Mouse (Mus musculus): ENCODE results near the gene Myo9b.

Myo9b gene

DNA sequence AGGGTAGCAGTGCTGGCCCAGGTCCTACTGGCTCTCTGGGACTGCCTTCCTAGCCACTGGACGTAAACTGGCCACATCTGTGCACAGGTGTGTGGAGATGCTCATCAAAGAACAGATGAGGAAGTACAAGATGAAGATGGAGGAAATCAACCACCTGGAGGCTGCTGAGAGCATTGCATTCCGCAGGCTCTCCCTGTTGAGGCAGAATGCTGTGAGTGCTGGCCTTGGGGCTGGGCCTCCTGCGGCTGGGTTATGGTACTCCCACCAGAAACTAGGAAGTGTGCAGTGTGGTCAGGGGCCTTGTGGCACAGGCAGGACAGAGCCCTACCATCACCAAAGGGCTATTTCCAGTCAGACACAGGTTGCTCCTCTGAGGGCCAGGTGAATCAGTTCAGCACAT, 85.5 kb downstream of the Myo9b start:
- in situ Hi-C loops (cut with MboI; ENCODE audit: low sequenced_read_pairs): no loop called here

DNA sequence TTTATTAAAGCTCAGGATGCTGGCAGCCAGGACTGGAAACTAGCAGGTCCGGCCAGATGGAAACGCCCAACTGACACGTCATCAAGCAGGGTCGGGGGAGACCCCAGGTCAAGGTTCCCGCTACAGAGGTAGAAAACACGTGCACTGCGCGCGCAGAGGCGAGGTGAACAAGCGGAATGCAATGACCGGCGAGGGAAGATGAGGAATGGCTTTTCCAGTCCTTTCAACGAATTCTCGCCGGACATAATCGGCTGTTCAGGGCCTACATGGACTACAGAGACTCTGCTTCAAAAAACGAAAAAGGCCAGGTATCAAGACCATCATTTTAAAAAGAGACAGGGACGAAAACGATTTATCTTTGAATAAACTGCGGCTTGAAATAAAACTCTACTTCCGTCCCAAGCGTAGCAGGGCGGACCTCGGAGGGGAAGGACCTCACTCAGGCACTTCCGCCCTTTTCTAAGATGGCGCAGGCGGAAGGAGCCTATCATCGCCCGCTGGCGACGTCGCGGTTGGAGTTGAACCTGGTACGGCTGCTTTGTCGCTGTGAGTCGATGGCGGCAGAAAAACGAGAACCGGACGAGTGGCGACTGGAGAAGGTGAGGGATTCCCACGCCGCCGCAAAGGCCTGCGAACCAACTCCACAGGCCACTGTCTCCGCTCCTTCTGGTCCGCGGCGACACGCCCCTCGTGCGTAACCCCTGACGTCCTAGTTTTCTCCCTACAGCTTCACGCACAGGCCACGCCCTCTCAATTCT, 94.4 kb downstream of the Myo9b start, which contains the start of gene Use1:
Use1 (plus strand) TSS at position 78 of the 758 bp plus-strand sequence.
- in situ Hi-C loops (cut with MboI; ENCODE audit: low sequenced_read_pairs): no loop called here

DNA sequence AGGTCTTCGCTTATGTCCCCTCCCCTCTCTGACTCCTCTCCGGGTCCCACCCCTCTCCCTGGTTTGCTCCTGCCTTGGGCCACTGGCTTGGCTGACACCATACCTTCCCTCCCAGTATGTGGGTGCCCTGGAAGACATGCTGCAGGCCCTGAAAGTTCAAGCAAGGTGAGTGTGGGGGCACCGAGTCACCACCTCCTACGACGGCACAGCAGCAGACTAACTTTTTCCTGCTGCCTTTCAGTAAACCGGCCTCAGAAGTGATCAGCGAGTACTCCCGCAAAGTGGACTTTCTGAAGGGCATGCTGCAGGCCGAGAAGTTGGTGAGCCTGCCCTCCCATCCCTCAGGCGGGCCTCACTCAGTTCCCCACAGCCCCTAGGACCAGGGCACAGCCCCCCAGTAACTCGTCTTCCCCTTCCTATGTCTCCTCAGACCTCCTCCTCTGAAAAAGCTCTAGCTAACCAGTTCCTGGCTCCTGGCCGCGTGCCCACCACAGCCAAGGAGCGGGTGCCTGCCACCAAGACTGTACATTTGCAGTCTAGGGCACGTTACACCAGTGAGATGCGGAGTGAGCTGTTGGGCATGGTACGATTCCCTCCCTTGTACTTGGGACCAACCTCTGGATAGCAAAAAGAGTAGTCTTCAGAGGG, 95.1 kb downstream of the Myo9b start:
- in situ Hi-C loops (cut with MboI; ENCODE audit: low sequenced_read_pairs): no loop called here

DNA sequence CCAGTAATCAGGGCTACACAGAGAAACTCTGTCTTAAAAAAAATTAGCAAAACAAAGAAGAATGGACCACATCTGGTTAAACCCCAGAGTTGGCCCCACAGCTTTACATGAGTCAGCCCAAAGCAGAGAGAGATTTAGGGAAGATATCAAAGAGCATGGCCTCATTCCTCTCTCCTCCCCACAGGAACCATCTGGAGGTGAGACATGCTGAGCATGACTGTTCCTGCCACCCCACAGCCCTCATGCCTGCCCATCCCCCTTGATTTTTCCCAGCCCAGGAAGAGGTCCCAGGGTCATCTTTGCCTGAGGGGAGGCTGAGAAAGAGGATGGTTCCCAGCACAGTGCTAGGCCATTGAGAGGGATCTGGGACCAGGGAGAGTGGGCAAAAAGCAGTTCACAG, 95.9 kb downstream of the Myo9b start:
- in situ Hi-C loops (cut with MboI; ENCODE audit: low sequenced_read_pairs): no loop called here

DNA sequence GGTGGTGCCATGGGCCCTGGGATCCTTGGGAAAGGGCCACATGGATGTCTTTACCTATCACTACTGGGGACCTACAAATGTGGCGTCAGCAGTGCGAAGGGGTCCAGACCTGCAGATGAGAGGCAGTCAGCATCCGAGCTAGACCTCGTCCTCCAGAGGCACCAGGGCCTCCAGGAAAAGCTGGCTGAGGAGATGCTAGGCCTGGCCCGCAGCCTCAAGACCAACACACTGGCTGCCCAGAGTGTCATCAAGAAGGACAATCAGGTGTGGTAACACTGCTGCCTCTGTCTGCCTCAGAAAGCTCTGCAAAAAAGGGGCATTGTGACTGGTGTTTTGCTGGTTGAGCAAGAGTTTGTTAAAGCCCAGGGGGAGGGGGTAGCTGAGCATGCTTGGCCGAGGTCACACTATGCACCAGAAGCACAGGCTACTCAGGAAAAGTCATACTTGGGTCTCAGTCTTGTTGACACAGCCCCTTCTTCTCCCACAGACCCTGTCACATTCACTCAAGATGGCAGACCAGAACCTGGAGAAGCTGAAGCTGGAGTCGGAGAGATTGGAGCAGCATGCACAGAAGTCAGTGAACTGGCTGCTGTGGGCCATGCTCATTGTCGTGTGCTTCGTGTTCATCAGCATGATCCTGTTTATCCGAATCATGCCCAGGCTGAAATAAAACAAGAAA, 96.7 kb downstream of the Myo9b start:
- in situ Hi-C loops (cut with MboI; ENCODE audit: low sequenced_read_pairs): no loop called here

DNA sequence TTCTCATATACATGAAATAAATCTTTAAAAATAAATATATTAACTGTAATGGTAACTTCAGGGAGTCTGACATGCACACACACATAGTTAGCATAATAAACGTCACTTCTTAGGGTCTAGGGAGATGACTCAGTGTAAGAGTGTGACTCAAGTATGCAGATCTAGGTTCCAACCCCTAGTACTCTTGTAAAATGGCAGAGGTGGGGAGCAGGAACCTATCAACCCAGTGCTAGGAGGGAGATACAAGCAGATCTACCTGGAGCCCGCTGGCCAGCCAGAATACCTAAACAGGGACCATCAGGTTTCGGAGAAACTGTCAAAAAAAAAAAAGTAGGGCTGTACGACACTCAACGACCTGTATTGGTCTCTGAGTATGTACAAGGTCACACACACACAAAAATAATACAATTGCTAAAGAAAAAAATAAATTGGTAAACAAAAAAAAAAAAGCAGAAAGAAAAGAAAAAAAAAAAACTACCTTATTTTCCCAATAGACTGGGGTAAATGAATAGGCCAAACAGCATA, 98.3 kb downstream of the Myo9b start:
- in situ Hi-C loops (cut with MboI; ENCODE audit: low sequenced_read_pairs): no loop called here

DNA sequence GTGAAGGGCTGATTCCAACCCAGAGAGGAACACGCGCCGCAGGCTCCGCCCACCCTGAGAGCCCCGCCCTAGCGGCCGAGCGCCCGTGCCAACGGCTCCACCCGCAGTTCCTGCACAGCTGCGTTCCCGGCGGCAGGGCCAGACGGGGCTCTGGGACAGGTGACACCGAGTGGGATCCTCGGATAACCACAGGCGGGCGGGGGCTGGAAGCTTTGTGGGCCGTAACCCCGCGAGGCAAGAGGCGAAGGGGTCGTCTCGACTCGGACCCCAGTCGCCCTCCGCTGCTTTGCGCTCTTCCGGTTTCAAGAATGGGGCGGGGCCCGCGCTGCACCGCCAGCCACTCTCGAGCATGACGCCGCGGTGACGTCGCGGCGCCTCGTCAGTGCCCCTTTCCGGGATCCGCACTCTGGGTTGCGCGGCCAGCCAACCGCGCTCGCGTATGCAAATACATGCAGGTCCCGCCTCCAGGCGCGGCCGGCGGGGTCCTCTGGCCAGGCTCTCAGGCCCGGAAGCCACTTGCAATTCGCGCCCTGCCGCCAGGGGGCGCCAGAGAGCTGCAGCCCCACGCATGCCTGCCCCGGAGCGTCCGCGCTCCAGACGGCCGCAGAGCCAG, 98.8 kb downstream of the Myo9b start, which contains the start of gene Ocel1:
Ocel1 (plus strand) TSS at position 63 of the 613 bp plus-strand sequence.
- in situ Hi-C loops (cut with MboI; ENCODE audit: low sequenced_read_pairs): no loop called here

DNA sequence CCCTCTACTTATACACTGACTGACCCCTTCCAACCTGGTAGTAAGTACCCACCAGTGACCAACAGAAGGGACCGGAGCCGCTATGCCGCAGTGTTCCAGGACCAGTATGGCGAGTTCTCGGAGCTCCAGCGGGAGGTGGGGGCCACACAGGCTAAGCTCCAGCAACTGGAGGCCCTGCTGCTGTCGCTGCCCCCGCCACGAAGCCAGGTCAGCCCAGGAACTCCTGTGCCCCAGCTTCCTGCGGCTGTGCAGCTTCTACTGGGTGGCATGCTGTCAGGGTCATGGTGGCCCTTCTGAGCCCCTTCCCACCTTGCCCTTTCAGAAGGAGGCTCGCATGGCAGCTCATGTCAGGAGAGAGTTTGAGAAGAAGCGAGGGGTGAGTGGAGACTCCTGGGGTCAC, 99.9 kb downstream of the Myo9b start:
- in situ Hi-C loops (cut with MboI; ENCODE audit: low sequenced_read_pairs): no loop called here

DNA sequence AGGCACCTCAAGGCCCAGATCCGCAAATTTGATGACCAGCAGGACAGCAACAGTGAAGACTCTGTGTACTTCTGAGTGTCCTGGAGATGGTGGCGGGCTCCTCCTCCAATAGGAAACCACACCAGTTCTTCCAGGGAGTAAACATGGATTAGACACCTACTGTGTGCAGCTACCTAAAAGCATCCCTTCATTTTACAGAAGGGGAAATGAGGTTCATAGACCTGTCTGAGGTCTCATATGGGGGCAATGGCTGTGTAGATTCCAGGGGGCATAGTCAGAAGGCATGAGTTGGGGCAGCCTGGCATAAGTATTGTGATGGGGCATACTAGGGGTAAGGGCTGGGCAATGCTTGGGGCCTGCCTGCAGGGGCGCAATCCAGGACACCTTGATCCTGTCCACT, 100.5 kb downstream of the Myo9b start:
- in situ Hi-C loops (cut with MboI; ENCODE audit: low sequenced_read_pairs): no loop called here

DNA sequence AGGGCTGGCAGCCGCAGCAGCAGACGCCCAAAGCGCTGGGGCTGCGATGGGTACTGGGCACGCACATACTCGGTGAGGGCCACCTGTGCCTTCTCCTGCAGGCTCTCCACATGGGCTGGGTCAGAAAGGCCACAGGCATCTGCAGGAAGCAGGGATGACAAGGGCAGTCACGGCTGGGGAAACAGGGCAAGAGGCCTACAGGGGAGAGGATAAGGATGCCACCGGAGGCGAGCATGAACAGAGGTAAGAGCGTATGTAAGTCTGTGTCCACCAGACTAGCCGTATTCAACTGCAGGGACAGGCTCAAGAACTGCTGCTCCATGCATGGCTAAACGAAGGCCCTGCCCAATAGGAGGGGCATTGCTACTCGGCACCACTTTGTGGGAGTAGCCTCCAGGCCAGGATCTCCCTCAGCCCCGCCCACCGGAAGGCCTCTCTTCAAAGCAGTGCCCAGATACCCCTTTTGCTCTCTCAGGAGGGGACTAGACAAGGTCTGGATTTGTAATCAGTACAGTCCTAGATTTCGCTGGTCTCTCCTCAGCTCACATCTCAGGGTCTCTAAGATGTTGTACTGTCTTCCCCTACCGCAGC, 102.2 kb downstream of the Myo9b start:
- in situ Hi-C loops (cut with MboI; ENCODE audit: low sequenced_read_pairs): no loop called here

DNA sequence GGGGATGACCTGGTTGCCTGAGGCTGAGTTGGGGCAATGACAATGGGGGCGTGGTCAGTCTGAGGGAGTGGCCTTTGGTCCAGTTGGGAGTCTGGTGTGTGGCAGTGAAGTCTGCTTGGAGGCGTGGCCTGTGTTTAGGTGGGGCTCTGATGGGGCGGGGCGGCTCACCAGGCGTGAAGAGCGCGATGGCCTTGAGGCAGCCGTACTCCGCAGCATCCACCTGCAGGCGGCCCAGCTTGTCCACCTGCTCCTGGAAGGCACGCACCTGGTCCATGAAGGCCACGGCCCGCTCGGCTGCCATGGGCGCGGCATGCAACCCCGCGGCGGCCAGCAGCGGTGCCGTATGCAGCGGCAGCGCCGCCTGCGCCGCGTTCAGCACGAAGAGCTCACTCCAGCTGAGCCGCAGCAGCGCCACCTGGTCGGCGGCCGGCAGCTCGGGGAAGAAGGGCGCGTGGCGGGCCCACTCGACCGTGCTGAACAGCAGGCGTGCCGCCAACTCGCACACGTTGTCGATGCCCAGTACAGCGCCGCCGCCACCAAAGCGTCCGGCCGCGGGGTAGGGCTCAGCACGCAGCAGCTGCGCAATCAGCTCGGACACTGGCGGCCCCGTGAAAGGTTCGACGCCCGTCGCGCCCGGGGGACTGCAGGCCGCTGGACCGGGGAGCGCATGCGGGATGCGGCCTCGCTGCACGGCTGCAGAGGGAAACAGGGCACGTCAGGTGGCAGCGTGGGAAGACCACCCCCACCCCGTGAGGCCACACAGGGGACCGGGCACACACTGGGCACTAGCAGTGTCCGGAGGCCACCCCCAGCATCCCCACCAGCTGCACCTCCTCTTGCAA, 103.3 kb downstream of the Myo9b start:
- in situ Hi-C loops (cut with MboI; ENCODE audit: low sequenced_read_pairs): no loop called here

DNA sequence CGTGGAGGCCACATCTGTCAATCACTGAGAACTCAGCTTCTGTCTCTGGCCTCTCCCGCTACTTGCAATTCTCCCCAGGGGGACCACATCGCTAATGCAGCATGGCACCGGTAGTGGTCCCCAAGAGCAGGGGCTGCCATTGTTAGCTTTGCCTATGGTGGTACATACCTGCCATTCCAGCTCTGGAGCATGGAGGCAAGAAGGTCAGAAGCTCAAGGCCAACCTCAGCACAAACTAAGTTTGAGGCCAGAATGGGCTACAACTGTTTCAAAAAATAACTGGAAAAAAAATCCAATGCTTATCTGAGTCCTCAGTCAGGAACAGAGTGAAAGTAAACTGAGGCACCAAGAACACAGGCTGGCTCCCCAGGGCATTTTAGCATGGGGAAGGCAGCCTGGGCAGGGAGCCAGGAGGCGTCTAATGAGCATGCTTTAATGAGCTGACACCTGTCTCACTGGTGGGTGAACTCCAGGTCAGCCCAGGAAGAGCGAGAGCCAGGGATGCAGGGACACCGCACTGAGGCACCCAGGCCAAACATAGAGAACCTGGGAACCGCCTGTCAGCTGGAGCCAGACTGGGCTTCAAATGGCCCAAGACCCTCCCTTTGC, 104.0 kb downstream of the Myo9b start:
- in situ Hi-C loops (cut with MboI; ENCODE audit: low sequenced_read_pairs): no loop called here

DNA sequence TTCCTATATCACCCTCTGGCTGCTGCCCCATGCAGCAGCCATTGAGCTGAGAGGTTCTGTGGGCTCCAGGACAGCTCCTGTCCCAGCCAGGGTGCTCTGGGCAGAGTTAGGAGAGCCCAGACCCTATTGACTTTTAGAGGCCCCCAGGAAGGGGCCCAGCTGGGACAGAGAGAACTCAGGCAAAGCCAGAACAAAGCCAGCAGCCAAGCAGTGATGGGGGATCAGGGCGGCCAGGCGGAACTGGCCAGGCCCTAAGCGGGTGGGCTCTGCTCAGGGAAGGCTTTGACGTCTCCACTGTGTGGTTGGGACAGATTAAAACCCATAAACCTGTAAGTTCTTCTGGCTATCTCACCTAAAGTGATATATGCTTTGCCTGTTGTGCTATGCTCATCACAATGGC, 106.5 kb downstream of the Myo9b start:
- in situ Hi-C loops (cut with MboI; ENCODE audit: low sequenced_read_pairs): no loop called here

DNA sequence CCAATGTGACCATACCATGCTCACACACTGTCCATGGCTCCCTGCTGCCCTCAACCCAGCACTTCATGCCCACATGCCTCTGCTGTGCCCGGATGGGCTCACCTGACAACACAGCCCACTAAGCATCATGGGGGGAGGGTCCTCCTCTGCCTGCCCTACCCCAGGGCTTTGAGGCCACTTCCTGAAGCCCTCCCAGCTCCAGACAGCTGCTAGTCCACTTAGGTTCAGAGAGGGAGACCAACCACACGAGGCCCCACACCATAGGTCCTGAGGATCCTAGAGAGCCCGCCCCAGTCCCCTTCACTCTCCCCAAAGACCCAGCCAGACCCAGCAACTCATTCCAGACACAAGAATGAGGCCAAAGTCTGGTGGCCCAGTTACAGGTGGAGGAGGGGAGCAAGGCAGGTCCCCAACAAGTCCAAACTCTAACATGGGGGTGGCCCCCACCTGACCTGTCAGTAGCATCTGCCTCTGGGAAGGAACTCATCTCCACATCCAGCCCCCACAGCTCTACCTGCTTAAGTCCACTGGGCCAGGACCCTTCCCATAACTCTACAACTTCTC, 107.1 kb downstream of the Myo9b start:
- in situ Hi-C loops (cut with MboI; ENCODE audit: low sequenced_read_pairs): no loop called here

DNA sequence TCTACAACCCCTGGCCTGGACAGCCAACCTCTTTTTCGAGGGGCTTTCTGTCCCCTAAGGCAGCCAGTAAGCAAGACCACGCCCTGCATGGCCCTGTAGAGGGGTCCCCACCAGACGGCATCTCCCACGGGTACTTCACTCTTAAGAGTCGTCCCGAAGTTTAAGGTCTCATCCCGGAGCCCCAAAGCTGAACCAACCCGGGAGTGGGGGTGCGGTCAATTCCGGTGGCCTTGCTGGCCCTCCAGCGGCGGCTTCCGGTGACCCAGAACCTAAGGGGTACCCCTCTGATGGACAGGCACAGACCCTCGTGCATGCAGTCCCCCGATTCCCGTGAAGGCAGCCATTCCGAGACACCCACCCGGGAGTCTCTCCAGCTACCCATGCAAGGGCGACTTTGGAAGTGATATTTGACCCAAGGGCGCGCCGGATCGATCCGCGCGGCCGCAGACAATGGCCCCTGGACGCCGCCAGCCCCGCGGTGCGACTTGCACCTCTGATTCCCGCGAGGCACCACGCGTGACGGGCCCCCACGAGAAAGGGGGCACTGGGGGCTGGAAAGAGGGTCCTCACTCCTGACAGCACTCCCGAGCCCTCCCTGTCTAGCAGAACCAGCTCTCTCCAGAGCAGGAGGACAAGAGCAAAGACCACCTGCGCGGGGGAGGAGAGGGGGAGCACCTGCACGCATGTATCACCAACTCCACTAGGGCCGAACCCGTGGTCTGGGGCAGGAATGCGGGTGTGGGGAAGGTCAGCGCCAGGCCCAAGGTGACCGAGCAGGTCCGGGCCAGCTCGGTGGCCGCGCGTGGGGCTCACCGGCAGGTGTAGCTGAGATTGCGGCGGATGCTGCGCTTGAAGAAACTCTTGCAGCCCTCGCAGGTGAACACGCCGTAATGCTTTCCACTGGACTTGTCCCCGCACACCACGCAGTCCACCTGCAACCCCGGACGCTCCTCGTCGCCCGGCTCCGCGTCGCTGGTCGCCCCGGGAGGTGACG, 108.0 kb downstream of the Myo9b start:
- in situ Hi-C loops (cut with MboI; ENCODE audit: low sequenced_read_pairs): no loop called here

DNA sequence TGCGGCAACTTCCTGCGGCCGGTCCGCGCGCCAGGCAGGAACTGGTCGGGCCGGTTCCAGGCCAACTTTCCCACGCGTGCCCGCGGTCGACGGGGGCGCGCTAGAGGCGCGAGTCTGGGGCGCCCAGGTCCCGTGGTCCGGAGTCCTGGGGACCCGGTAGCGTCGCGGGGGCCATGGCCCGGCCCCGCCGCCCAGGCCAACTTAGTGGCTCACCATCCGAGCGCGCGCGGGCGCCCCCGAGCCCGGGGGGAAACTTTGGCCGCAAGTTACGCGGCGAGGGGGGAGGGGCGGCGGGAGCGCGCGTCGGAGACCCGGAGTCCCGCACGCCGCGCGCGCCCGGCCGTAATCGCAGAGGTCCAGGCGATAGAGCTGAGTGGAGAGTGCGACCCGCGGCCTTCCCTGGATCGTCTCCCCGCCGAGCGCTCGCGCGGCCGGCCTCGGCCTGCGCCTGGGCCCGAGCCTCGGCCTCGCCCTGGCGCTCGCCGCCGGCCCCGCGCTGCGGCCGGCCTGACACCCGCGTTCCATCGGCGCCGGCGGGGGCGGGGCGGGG, 109.0 kb downstream of the Myo9b start, which contains the start of gene Nr2f6:
Nr2f6 (minus strand) TSS at position 540 of the 550 bp plus-strand sequence.
- in situ Hi-C loops (cut with MboI; ENCODE audit: low sequenced_read_pairs): no loop called here
